Mouse (Mus musculus) lung, postnatal 0 days (tissue): ENCODE measurements at regions not wholly inside any gene's neighbourhood (a gene's known extent, or its start where the extent isn't known, plus 50 kb on each side); places are given as distances from the start of the nearest gene placed in this dataset.

ENCODE experiments used
- CTCF ChIP-seq: IDR thresholded peaks from 2 replicates; pipeline ENCODE4 v1.5.1; 2016; ENCODE audit warnings: antibody characterized with exemption, mild to moderate bottlenecking
- EP300 ChIP-seq: IDR thresholded peaks from 2 replicates; pipeline ENCODE4 v1.6.1; 2016; ENCODE audit warnings: antibody characterized with exemption, mild to moderate bottlenecking, control low read depth

- TF ChIP-seq CTCF = no peak
- TF ChIP-seq EP300 = no peak
These were observed 191.4 kb downstream of the S1pr1 start for GRCm38 (mm10) chr3:115523515-115523914.
